Mouse (Mus musculus) small intestine, adult 2 months (tissue): ENCODE measurements around the gene Cfap161.

Experiments used
- CTCF ChIP-seq: fragments of 200-500 bp; IDR thresholded peaks from 2 replicates; pipeline ENCODE4 v1.5.1; 2012; ENCODE audit warnings: low read depth, mild to moderate bottlenecking, control low read depth, inconsistent platforms, low read length, moderate library complexity, mixed read lengths; ENCODE audit not compliant: insufficient replicate concordance, insufficient read length; ENCODE audit errors: extremely low read depth
- POLR2A ChIP-seq: fragments of 200-500 bp; IDR thresholded peaks from 2 replicates; pipeline ENCODE4 v1.6.1; 2012; ENCODE audit warnings: low read depth, mild to moderate bottlenecking, control low read depth, inconsistent platforms, low read length, moderate library complexity

- no peak for TF ChIP-seq CTCF
- no peak for TF ChIP-seq POLR2A
These were observed 62.6 kb downstream of the Cfap161 start for GRCm38 (mm10) chr7:83731961-83732666.
